Mouse (Mus musculus) splenic B cell, adult 2 months (primary cell): ENCODE results near the gene Cpa4.

ENCODE experiments used
- DNase-seq: peaks from one replicate; pipeline ENCODE4 v3.0.0-alpha.2; 2011; ENCODE audit warnings: low read depth, low spot score
- H3K27me3 ChIP-seq: 2 replicates; pipeline ENCODE4 v1.6.1; 2012; ENCODE audit warnings: mild to moderate bottlenecking, low read length, moderate library complexity, mixed read lengths; ENCODE audit not compliant: control insufficient read depth, poor library complexity, insufficient read depth, severe bottlenecking
- H3K36me3 ChIP-seq: 2 replicates; pipeline ENCODE4 v1.6.1; 2012; ENCODE audit warnings: mild to moderate bottlenecking, low read length, moderate library complexity, mixed read lengths; ENCODE audit not compliant: control insufficient read depth, poor library complexity, insufficient read depth, severe bottlenecking

The Cpa4 gene

GRCm38 (mm10) chr6:30546571-30547273 is 21.4 kb upstream of the Cpa4 start:
- DNase-seq = peak; percentile 29
- Histone ChIP-seq H3K27me3 (no peaks in the 10 kb centered on the region; the same call in 1 of the 2 replicates), H3K36me3 (no peaks in the 10 kb centered on the region)

- DNase-seq = no peak
- no peaks in the 10 kb centered on the region for H3K36me3 ChIP-seq
- H3K27me3 ChIP-seq = no peaks in the 10 kb centered on the region; the same call in 1 of the 2 replicates
These were observed 20.9 kb upstream of the Cpa4 start for GRCm38 (mm10) chr6:30547274-30547645.

GRCm38 (mm10) chr6:30547656-30548306 is 20.4 kb upstream of the Cpa4 start:
- Histone ChIP-seq H3K36me3 (no peaks in the 10 kb centered on the region), H3K27me3 (no peaks in the 10 kb centered on the region; the same call in 1 of the 2 replicates)
- DNase-seq = no peak

- no peaks in the 10 kb centered on the region for H3K36me3 ChIP-seq
- DNase-seq = no peak
- H3K27me3 ChIP-seq = no peaks in the 10 kb centered on the region; the same call in 1 of the 2 replicates
These were observed 18.9 kb upstream of the Cpa4 start for GRCm38 (mm10) chr6:30549231-30549761.

GRCm38 (mm10) chr6:30550496-30551192 is 17.5 kb upstream of the Cpa4 start:
- no peak for DNase-seq
- H3K27me3 ChIP-seq = no peaks in the 10 kb centered on the region; the same call in 1 of the 2 replicates
- no peaks in the 10 kb centered on the region for H3K36me3 ChIP-seq

- DNase-seq = no peak
- Histone ChIP-seq H3K36me3 (no peaks in the 10 kb centered on the region), H3K27me3 (no peaks in the 10 kb centered on the region; the same call in 1 of the 2 replicates)
These were observed 17.0 kb upstream of the Cpa4 start for GRCm38 (mm10) chr6:30551193-30551515.

GRCm38 (mm10) chr6:30551644-30552580 is 16.3 kb upstream of the Cpa4 start:
- H3K36me3 ChIP-seq = no peaks in the 10 kb centered on the region
- no peak for DNase-seq
- H3K27me3 ChIP-seq = no peaks in the 10 kb centered on the region; the same call in 1 of the 2 replicates

- H3K27me3 ChIP-seq = no peaks in the 10 kb centered on the region
- no peak for DNase-seq
- no peaks in the 10 kb centered on the region for H3K36me3 ChIP-seq
These were observed 15.5 kb upstream of the Cpa4 start for GRCm38 (mm10) chr6:30552628-30553027.

- Histone ChIP-seq H3K36me3 (no peaks in the 10 kb centered on the region), H3K27me3 (no peaks in the 10 kb centered on the region)
- DNase-seq = no peak
These were observed 14.7 kb upstream of the Cpa4 start for GRCm38 (mm10) chr6:30553381-30554010.

GRCm38 (mm10) chr6:30554092-30554491 is 14.1 kb upstream of the Cpa4 start:
- DNase-seq = no peak
- Histone ChIP-seq H3K36me3 (no peaks in the 10 kb centered on the region), H3K27me3 (no peaks in the 10 kb centered on the region)

- Histone ChIP-seq H3K36me3 (no peaks in the 10 kb centered on the region), H3K27me3 (no peaks in the 10 kb centered on the region)
- DNase-seq = no peak
These were observed 13.5 kb upstream of the Cpa4 start for GRCm38 (mm10) chr6:30554621-30555170.

GRCm38 (mm10) chr6:30556080-30556479 is 12.1 kb upstream of the Cpa4 start:
- no peaks in the 10 kb centered on the region for H3K36me3 ChIP-seq
- no peaks in the 10 kb centered on the region for H3K27me3 ChIP-seq
- DNase-seq = no peak

GRCm38 (mm10) chr6:30559726-30560125 is 8.4 kb upstream of the Cpa4 start:
- DNase-seq = no peak
- Histone ChIP-seq H3K36me3 (no peaks in the 10 kb centered on the region), H3K27me3 (no peaks in the 10 kb centered on the region)

GRCm38 (mm10) chr6:30562132-30562531 is 6.0 kb upstream of the Cpa4 start:
- Histone ChIP-seq H3K36me3 (no peaks in the 10 kb centered on the region), H3K27me3 (no peaks in the 10 kb centered on the region)
- no peak for DNase-seq
